Mouse (Mus musculus): ENCODE data around the gene Daxx.
"Not testable (repeated sequence)": the region's sequence is repeated elsewhere in the genome, so short reads cannot be mapped to it uniquely, and the experiment has no call there.

Daxx gene

DNA sequence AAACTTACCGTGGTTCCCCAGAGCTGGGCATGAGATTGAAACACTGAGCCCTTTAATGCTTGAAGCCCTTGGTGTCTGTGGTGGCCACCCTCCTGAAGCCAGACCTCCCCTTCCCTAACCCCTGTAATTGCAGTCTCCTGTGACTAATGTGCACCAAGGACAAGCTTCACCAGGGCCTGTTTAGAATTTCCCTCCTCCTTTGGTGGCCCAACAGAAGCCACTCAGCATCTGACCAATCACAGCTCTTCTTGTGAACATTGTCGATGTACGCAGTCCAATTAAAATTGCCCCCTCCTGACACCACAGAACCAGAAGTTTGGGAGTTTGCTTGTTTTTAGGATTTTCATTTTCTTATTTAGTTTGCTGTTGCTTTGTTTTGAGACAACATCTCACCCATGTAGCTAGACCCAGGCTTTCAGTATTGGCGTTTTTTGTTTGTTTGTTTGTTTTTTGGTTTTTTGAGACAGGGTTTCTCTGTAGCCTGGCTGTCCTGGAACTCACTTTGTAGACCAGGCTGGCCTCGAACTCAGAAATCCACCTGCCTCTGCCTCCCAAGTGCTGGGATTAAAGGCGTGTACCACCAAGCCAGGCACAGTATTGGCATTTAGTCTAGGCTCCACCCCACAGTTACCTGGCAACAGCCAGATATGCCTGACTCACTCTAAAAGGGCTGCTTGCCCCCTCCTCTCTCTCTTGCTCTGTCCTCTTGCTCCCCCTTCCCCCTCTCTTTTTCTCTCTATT is 5.1 kb upstream of the Daxx start:
- DNase-seq: not testable (repeated sequence)

GRCm38 (mm10) chr17:33904835-33905234 is 4.4 kb upstream of the Daxx start, which contains the start of gene Platr17:
Gene Platr17 (plus strand): TSS chr17:33905135.
- not testable (repeated sequence) for DNase-seq

GRCm38 (mm10) chr17:33908331-33909076 is 710 bp upstream of the Daxx start:
- DNase-seq: peak in 1 of 2 experiments; percentile 53

GRCm38 (mm10) chr17:33909869-33910250 is 646 bp downstream of the Daxx start:
- no peak for DNase-seq

- no peak for DNase-seq
Observed at GRCm38 (mm10) chr17:33910346-33911051, 1.3 kb downstream of the Daxx start.

- no peak for DNase-seq
Observed at GRCm38 (mm10) chr17:33911052-33911812, 2.0 kb downstream of the Daxx start.

GRCm38 (mm10) chr17:33911813-33912414 is 2.7 kb downstream of the Daxx start:
- no peak for DNase-seq

- DNase-seq: no peak
Observed at GRCm38 (mm10) chr17:33913264-33913663, 4.0 kb downstream of the Daxx start.

- DNase-seq: no peak
Observed at GRCm38 (mm10) chr17:33913905-33914304, 4.7 kb downstream of the Daxx start.

DNA sequence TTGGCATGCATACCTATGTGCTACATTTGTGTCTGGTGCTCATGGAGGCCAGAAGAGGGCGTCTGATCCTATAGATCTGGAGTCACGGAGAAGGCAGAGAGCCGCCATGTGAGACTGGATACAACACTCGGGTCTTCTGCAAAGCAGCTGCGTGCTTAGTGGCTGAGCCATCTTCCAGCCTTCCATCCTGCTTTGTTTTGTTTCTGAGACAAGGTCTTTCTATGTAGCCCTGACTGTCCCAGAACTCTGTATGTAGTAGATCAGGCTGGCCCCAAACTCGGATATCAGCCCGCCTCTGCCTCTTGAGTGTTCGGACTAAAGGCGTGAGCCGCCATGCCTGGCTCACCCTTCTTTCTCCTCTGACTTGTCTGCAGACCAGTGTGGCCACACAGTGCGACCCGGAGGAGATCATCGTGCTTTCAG is 5.8 kb downstream of the Daxx start:
- no peak for DNase-seq

DNA sequence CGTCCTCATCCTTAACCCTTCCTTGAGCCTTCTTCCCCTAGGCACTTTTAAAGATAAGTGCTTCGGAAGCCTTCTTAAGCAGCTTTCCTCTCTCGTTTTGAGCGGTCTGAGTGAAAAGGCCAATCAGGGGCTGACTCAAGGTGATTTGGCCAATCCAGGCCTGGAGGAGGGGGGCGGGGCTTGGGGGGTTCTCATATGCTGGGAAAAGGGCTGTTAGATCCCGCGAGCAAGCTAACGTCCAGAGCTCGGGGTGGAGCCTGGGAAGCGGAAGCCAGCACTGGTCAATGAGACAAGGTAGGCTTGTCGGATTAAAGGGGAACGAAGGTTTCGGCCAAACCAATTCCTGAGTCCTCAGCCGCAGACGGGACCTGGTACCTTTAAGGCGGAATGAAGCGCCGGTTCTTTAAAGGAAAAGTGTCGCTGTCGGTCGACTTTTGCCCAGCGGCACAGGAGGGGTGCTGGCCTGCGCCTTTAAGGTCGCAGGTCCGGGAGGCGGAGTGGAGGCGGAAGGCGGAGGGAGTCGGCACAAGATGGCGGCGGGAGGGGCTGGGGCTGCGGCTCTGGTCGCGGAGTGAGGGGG is 6.5 kb downstream of the Daxx start, which contains the start of the genes Tapbp and Zbtb22:
Gene Tapbp (plus strand): TSS at position 229 of the 580 bp plus-strand sequence.
Gene Zbtb22 (plus strand): TSS at position 234 of the 580 bp plus-strand sequence.
- peak; percentile 85 to 91 for DNase-seq

DNA sequence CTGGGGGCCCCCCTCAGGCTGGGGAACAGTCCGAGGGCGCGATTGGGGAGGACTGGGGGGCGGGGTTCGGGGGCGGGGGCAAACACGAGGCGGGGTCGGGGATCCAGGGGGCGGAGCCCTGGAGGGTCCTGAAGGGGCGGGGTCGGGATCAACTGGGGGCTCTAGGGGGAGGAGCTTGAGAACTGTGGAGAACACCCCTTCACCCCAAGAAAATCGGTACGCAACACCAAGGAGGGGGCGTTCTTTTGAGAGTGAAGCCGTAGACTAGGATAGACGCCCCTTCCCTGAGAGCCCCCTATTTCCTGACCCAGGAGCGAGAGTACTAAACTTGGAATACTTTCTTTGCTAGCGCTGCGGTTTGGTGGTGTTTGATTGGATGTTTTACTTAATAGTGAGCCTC is 7.1 kb downstream of the Daxx start:
- DNase-seq: no peak

GRCm38 (mm10) chr17:33916847-33917655 is 7.8 kb downstream of the Daxx start:
- no peak for DNase-seq

- no peak for DNase-seq
Observed at GRCm38 (mm10) chr17:33917656-33918292, 8.6 kb downstream of the Daxx start.

DNA sequence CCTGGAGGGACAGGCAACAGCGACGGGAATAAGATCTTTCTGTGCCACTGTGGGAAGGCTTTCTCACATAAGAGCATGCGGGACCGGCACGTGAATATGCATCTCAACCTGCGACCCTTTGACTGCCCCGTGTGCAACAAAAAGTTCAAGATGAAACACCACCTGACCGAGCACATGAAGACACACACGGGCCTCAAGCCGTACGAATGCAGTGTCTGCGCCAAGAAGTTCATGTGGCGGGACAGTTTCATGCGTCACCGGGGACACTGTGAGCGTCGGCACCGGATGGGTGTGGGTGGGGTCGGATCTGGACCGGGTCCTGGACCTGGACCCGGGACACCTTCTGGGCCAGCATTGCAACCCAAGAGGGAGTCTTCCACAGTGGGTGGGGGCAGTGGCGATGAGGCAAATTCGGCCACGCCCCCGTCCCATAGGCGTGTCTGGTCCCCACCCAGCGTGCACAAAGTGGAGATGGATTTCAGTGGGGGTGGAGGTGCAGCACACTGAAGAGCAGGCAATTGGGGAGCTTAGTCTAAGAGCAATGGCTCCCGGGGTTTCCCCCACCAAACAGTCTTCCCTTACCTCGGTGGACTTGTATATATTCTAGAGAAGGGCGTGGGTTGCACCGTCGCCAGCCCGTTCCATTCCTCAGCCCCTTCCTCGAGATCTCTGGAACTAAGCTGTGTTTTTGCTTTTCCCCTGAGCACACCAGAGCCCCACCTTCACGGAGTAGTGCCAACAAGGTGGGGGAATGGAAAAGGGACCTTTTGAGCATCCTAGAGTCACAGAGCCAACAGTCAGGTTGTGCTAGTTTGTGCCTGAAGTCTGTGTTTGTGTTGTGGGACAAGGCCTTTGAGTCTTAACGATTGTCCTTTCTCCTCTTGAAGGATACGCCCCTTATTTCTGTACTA is 9.3 kb downstream of the Daxx start:
- DNase-seq: no peak

- peak; percentile 82 to 87 for DNase-seq
Observed at GRCm38 (mm10) chr17:33919351-33920281, 10.4 kb downstream of the Daxx start.

GRCm38 (mm10) chr17:33920282-33921097 is 11.3 kb downstream of the Daxx start:
- peak; percentile 73 to 86 for DNase-seq

Data from spleen, adult 18-20 months (tissue).